Mouse (Mus musculus) MEL (cell line): ENCODE measurements at regions not wholly inside any gene's neighbourhood (a gene's known extent, or its start where the extent isn't known, plus 50 kb on each side); places are given as distances from the start of the nearest gene placed in this dataset.

ENCODE experiments used
- DNase-seq: peaks from one replicate; pipeline ENCODE4 v3.0.0; 2011; ENCODE audit warnings: low read depth, low spot score
- H3K27ac ChIP-seq: 2 replicates; pipeline ENCODE4 v1.5.1; 2012; ENCODE audit warnings: low read depth, mild to moderate bottlenecking, control low read depth, low read length, moderate library complexity; ENCODE audit not compliant: control insufficient read depth
- H3K27me3 ChIP-seq, 2 experiments: fragments of 150-350 bp in 1 of 2; sonication (generic) in 1 of 2; 2 replicates each; pipeline ENCODE4 v1.6.1; 2012; ENCODE audit warnings: low read length in 2 of 2, mild to moderate bottlenecking in 2 of 2, improper control_type of control experiment in 1 of 2, moderate library complexity in 1 of 2; ENCODE audit not compliant: insufficient read depth in 2 of 2, control insufficient read depth in 1 of 2
- H3K36me3 ChIP-seq, 2 experiments: 2 replicates each; pipeline ENCODE4 v1.6.1; 2012 to 2014; ENCODE audit warnings: low read length in 2 of 2, improper control_type of control experiment in 1 of 2, inconsistent platforms in 1 of 2, mild to moderate bottlenecking in 1 of 2; ENCODE audit not compliant: insufficient read depth in 2 of 2, control insufficient read depth in 1 of 2
- H3K4me1 ChIP-seq, 2 experiments: fragments of 150-350 bp in 1 of 2; sonication (generic) in 1 of 2; 2 replicates each; pipeline ENCODE4 v1.6.1; 2012; ENCODE audit warnings: low read length in 2 of 2, improper control_type of control experiment in 1 of 2, mild to moderate bottlenecking in 1 of 2; ENCODE audit not compliant: insufficient read depth in 2 of 2, control insufficient read depth in 1 of 2
- H3K4me3 ChIP-seq, 2 experiments: fragments of 150-350 bp in 1 of 2; sonication (generic) in 1 of 2; 2 replicates each; pipeline ENCODE4 v1.5.1; 2012; ENCODE audit warnings: low read depth in 2 of 2, low read length in 2 of 2, mild to moderate bottlenecking in 2 of 2, moderate library complexity in 2 of 2, control low read depth in 1 of 2, improper control_type of control experiment in 1 of 2; ENCODE audit not compliant: control insufficient read depth in 1 of 2, insufficient read depth in 1 of 2
- H3K79me2 ChIP-seq: 2 replicates; pipeline ENCODE4 v1.6.1; 2012; ENCODE audit warnings: mild to moderate bottlenecking, low read length, moderate library complexity; ENCODE audit not compliant: control insufficient read depth, poor library complexity, insufficient read depth
- H3K9ac ChIP-seq: 2 replicates; pipeline ENCODE4 v1.6.1; 2012; ENCODE audit warnings: low read depth, mild to moderate bottlenecking, control low read depth, low read length, moderate library complexity; ENCODE audit not compliant: control insufficient read depth, poor library complexity, severe bottlenecking
- H3K9me3 ChIP-seq: fragments of 150-350 bp; sonication (generic); replicated peaks from 2 replicates; pipeline ENCODE4 v1.6.1; 2012; ENCODE audit warnings: mild to moderate bottlenecking, low read length, improper control_type of control experiment, moderate library complexity; ENCODE audit not compliant: insufficient read depth
- BHLHE40 ChIP-seq: IDR thresholded peaks from 2 replicates; pipeline ENCODE4 v1.6.1; 2012; ENCODE audit warnings: low read depth, mild to moderate bottlenecking, inconsistent platforms, low read length, improper control_type of control experiment, borderline replicate concordance
- CHD1 ChIP-seq: IDR thresholded peaks from 2 replicates; pipeline ENCODE4 v1.6.1; 2012; ENCODE audit warnings: low read depth, mild to moderate bottlenecking, inconsistent platforms, low read length, improper control_type of control experiment
- CTCF ChIP-seq, 3 experiments: IDR thresholded peaks in 2 of 3; conservative IDR thresholded peaks in 1 of 3; 2 replicates each; pipeline ENCODE4 v1.5.1; 2011 to 2012; ENCODE audit warnings: low read length in 3 of 3, low read depth in 2 of 3, mild to moderate bottlenecking in 2 of 3, improper control_type of control experiment in 1 of 3, inconsistent platforms in 1 of 3, mixed read lengths in 1 of 3, moderate library complexity in 1 of 3; ENCODE audit not compliant: control insufficient read depth in 1 of 3, insufficient read depth in 1 of 3, poor library complexity in 1 of 3, severe bottlenecking in 1 of 3
- ELF1 ChIP-seq: IDR thresholded peaks from 2 replicates; pipeline ENCODE4 v1.6.1; 2014; ENCODE audit warnings: low read depth, mild to moderate bottlenecking, inconsistent platforms, low read length, improper control_type of control experiment, moderate library complexity
- EP300 ChIP-seq, 2 experiments: IDR thresholded peaks; 2 replicates each; pipeline ENCODE4 v1.6.1; 2011; ENCODE audit warnings: improper control_type of control experiment in 2 of 2, low read length in 2 of 2, low read depth in 1 of 2, mild to moderate bottlenecking in 1 of 2
- ETS1 ChIP-seq: IDR thresholded peaks from 2 replicates; pipeline ENCODE4 v1.6.1; 2012; ENCODE audit warnings: low read depth, mild to moderate bottlenecking, inconsistent platforms, low read length, improper control_type of control experiment, moderate library complexity
- GABPA ChIP-seq: IDR thresholded peaks from 2 replicates; pipeline ENCODE4 v1.6.1; 2012; ENCODE audit warnings: low read depth, mild to moderate bottlenecking, inconsistent platforms, low read length, improper control_type of control experiment, moderate library complexity
- KAT2A ChIP-seq: conservative IDR thresholded peaks from 2 replicates; pipeline ENCODE4 v1.6.1; 2012; ENCODE audit warnings: low read depth, low read length, improper control_type of control experiment, inconsistent platforms
- MYB ChIP-seq: IDR thresholded peaks from 2 replicates; pipeline ENCODE4 v1.6.1; 2011; ENCODE audit warnings: mild to moderate bottlenecking, low read depth, low read length, improper control_type of control experiment
- NRF1 ChIP-seq: IDR thresholded peaks from 2 replicates; pipeline ENCODE4 v1.6.1; 2014; ENCODE audit warnings: low read depth, mild to moderate bottlenecking, inconsistent platforms, low read length, improper control_type of control experiment, moderate library complexity; ENCODE audit not compliant: poor library complexity, insufficient read depth, severe bottlenecking
- SIN3A ChIP-seq: IDR thresholded peaks from 2 replicates; pipeline ENCODE4 v1.6.1; 2012; ENCODE audit warnings: low read length, improper control_type of control experiment, inconsistent platforms
- USF1 ChIP-seq: IDR thresholded peaks from 2 replicates; pipeline ENCODE4 v1.6.1; 2014; ENCODE audit warnings: low read depth, mild to moderate bottlenecking, inconsistent platforms, low read length, improper control_type of control experiment, moderate library complexity
- USF2 ChIP-seq, 2 experiments: IDR thresholded peaks; 2 replicates each; pipeline ENCODE4 v1.6.1; 2011 to 2012; ENCODE audit warnings: improper control_type of control experiment in 2 of 2, low read length in 2 of 2, borderline replicate concordance in 1 of 2, inconsistent platforms in 1 of 2, low read depth in 1 of 2, mild to moderate bottlenecking in 1 of 2; ENCODE audit not compliant: insufficient read depth in 1 of 2
- ZC3H11A ChIP-seq: IDR thresholded peaks from 2 replicates; pipeline ENCODE4 v1.6.1; 2012; ENCODE audit warnings: low read depth, mild to moderate bottlenecking, inconsistent platforms, low read length, improper control_type of control experiment
- ZNF384 ChIP-seq: IDR thresholded peaks from 2 replicates; pipeline ENCODE4 v1.6.1; 2012; ENCODE audit warnings: low read depth, mild to moderate bottlenecking, inconsistent platforms, low read length, improper control_type of control experiment

- Histone ChIP-seq H3K4me1 (no peaks in the 10 kb centered on the region), H3K27me3 (no peaks in the 10 kb centered on the region), H3K79me2 (no peaks in the 10 kb centered on the region), H3K9ac (no peak overlapping the region), H3K4me3 (no peak overlapping the region), H3K36me3 (no peaks in the 10 kb centered on the region), H3K27ac (no peak overlapping the region), H3K9me3 (no peaks in the 10 kb centered on the region)
- no peak for DNase-seq
- TF ChIP-seq GABPA (no peak), USF2 (IDR thresholded peaks at IDR 0.05; ENCODE audit: borderline replicate concordance in 1 of 2, insufficient read depth in 1 of 2, low read depth in 1 of 2, low read length in 2 of 2) (no peak), CTCF (IDR thresholded peaks at IDR 0.05 in 2 of 3, conservative IDR thresholded peaks at IDR 0.05 in 1 of 3; ENCODE audit: control insufficient read depth in 1 of 3, insufficient read depth in 1 of 3, low read depth in 2 of 3, low read length in 3 of 3, poor library complexity in 1 of 3, severe bottlenecking in 1 of 3) (no peak), NRF1 (no peak), CHD1 (no peak), ETS1 (no peak), BHLHE40 (no peak), EP300 (IDR thresholded peaks at IDR 0.05; ENCODE audit: low read depth in 1 of 2, low read length in 2 of 2) (no peak), MYB (no peak)
Measured at GRCm38 (mm10) chr17:83088471-83088870, 126.6 kb upstream of the Pkdcc start.

GRCm38 (mm10) chr17:83089856-83090692 is 125.0 kb upstream of the Pkdcc start:
- TF ChIP-seq ELF1 (no peak), USF1 (no peak), ZC3H11A (no peak), SIN3A (no peak), ZNF384 (no peak), USF2 (IDR thresholded peaks at IDR 0.05; ENCODE audit: borderline replicate concordance in 1 of 2, insufficient read depth in 1 of 2, low read depth in 1 of 2, low read length in 2 of 2) (no peak), KAT2A (no peak)
- H3K79me2 ChIP-seq = no peaks in the 10 kb centered on the region

More at GRCm38 (mm10) chr17:83089856-83090692, 125.0 kb upstream of the Pkdcc start:
- Histone ChIP-seq H3K9ac (no peak overlapping the region), H3K27me3 (no peaks in the 10 kb centered on the region), H3K4me1 (no peaks in the 10 kb centered on the region), H3K9me3 (no peaks in the 10 kb centered on the region), H3K4me3 (no peak overlapping the region), H3K36me3 (no peaks in the 10 kb centered on the region), H3K27ac (no peak overlapping the region)
- no peak for DNase-seq
